Mouse (Mus musculus) bone marrow, adult 2 months (tissue): ENCODE measurements around the gene A130010J15Rik.

Experiments
- CTCF ChIP-seq: fragments of 200-500 bp; IDR thresholded peaks from 2 replicates; pipeline ENCODE4 v1.5.1; 2011; ENCODE audit warnings: low read length, control low read depth; ENCODE audit not compliant: control insufficient read depth, insufficient read depth
- POLR2A ChIP-seq: fragments of 200-500 bp; IDR thresholded peaks from 2 replicates; pipeline ENCODE4 v1.6.1; 2011; ENCODE audit warnings: low read depth, mild to moderate bottlenecking, control low read depth, low read length, borderline replicate concordance; ENCODE audit not compliant: control insufficient read depth

- TF ChIP-seq POLR2A (no peak), CTCF (no peak)
These were observed 48.2 kb downstream of the A130010J15Rik start for GRCm38 (mm10) chr1:193216000-193216399.
